Comparison of ENCODE assay signal across 12 mouse cellular contexts in the genomic region with DNA sequence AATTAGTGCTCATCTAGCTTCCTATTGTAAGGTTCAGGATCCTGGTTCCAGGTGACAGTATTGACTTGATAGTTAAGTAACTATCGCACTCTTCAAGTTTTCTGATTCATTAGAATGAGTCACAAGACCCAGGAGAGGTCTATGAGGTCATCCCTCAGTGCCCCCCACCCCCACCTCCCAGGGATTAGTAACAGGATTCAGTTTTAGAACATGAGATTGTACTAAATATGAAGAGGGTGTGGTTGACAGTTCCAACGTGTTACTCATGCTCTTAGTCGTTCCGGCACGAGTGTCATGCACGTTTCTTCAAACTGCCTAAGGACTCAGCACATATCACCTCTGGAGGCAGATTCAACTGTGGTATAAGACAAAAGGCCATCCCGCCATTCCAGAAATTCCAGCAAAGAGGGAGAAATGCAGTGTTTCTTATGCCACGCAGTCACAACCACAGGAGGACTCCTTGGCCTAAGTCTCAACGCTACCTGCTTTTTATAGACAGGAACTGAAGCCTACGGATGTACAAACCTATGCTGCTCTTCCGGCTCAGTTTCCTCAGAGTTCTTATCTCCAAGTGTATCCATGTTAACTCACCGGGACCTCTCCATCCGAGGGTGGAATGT.
"Had no signal": no experiment of that assay in that cellular context is flagged by ENCODE, and none has a peak within 500 bp of the region (broad histone marks: within the 10 kb centered on the region; RNA-seq: fewer than 3 reads in every experiment).

No protein-coding gene starts in this region.

- DNase-seq: kidney, postnatal 25 days; lung, embryonic 14.5 days; lung, postnatal 14 days; right cerebral cortex, postnatal 4 days; thymus, adult 2 months; thymus, postnatal 36 days had no signal

- H3K36me3 ChIP-seq: limb, embryonic 10.5 days; liver, embryonic 12.5 days; midbrain, embryonic 13.5 days; neural tube, embryonic 12.5 days; stomach, embryonic 15.5 days had no signal

- H3K4me2 ChIP-seq: liver, embryonic 12.5 days; lung, embryonic 14.5 days; midbrain, embryonic 13.5 days; neural tube, embryonic 12.5 days; stomach, embryonic 15.5 days had no signal

- H3K4me3 ChIP-seq: left cerebral cortex, adult 2 months; limb, embryonic 10.5 days; liver, embryonic 12.5 days; midbrain, embryonic 13.5 days; neural tube, embryonic 12.5 days; stomach, embryonic 15.5 days had no signal
